Mouse (Mus musculus) adrenal gland, adult 2 months (tissue): ENCODE results near the gene Cers2. TPM values are rescaled to one million over a fixed set of nuclear protein-coding genes. Genes with fewer than 3 reads are reported as not detected.

Source experiments
- polyA plus RNA-seq: library from polyadenylated mRNA; depleted of rRNA; stranded (reverse); fragments of >200 nt; gene quantifications from 2 replicates; pipeline ENCODE4 v1.2.3, GENCODE M21; 2012; rRNA removed
- total RNA-seq, 2 experiments: library from RNA; stranded (reverse); gene quantifications; 2 replicates each; pipeline ENCODE4 v1.2.3; 2021

Cers2 gene
- total and polyA plus RNA-seq, 3 experiments, result 99.1 to 263 (median 224) TPM

Other genes with a start within 250 kb of the Cers2 start
- gene Pip5k1a, start 207.9 kb upstream of the Cers2 start, total RNA-seq, result 10 to 100 TPM; 40.8 to 49.9 TPM
- gene Pip5k1a, start 207.9 kb upstream of the Cers2 start, polyA plus RNA-seq, result 16.4 and 18.7 TPM in 2 replicates
- 10 to 100 TPM; 52.4 to 64.0 TPM for gene Vps72, start 203.8 kb upstream of the Cers2 start, total RNA-seq
- gene Vps72, start 203.8 kb upstream of the Cers2 start, polyA plus RNA-seq, result 82.4 and 83.0 TPM in 2 replicates
- gene Tmod4, start 190.3 kb upstream of the Cers2 start, total RNA-seq, result under 1 TPM; 0.48 to 0.52 TPM
- 0.17 and 0.30 TPM in 2 replicates for gene Tmod4, start 190.3 kb upstream of the Cers2 start, polyA plus RNA-seq
- 10 to 100 TPM; 33.4 to 37.0 TPM for gene Scnm1, start 180.8 kb upstream of the Cers2 start, total RNA-seq
- gene Scnm1, start 180.8 kb upstream of the Cers2 start, polyA plus RNA-seq, result 17.6 and 18.6 TPM in 2 replicates
- gene Lysmd1, start 180.7 kb upstream of the Cers2 start, total RNA-seq, result 1 to 10 TPM; 7.1 to 9.0 TPM
- gene Lysmd1, start 180.7 kb upstream of the Cers2 start, polyA plus RNA-seq, result 3.7 and 4.7 TPM in 2 replicates
- gene Tnfaip8l2, start 172.4 kb upstream of the Cers2 start, total RNA-seq, result 1 to 10 TPM; 2.0 to 2.2 TPM
- 3.7 and 4.9 TPM in 2 replicates for gene Tnfaip8l2, start 172.4 kb upstream of the Cers2 start, polyA plus RNA-seq
- 1 to 10 TPM; 2.6 to 3.8 TPM for gene Sema6c, start 154.3 kb upstream of the Cers2 start, total RNA-seq
- 8.6 and 12.4 TPM in 2 replicates for gene Sema6c, start 154.3 kb upstream of the Cers2 start, polyA plus RNA-seq
- gene Gabpb2, start 96.9 kb upstream of the Cers2 start, total RNA-seq, result 10 to 100 TPM; 19.0 to 21.1 TPM
- gene Gabpb2, start 96.9 kb upstream of the Cers2 start, polyA plus RNA-seq, result 4.0 and 4.5 TPM in 2 replicates
- 100 to 1,000 TPM in 1 of 2 experiments, 10 to 100 TPM in 1; 89.7 to 102 TPM for gene Cdc42se1, start 86.1 kb upstream of the Cers2 start, total RNA-seq
- gene Cdc42se1, start 86.1 kb upstream of the Cers2 start, polyA plus RNA-seq, result 46.1 and 53.0 TPM in 2 replicates
- gene Mllt11, start 82.6 kb upstream of the Cers2 start, total RNA-seq, result 1 to 10 TPM; 8.0 to 8.7 TPM
- 7.2 and 9.2 TPM in 2 replicates for gene Mllt11, start 82.6 kb upstream of the Cers2 start, polyA plus RNA-seq
- under 1 TPM in 1 of 2 experiments, not detected in 1; 0.21 TPM for gene Gm128, start 73.2 kb upstream of the Cers2 start, total RNA-seq
- 0.20 and 0.22 TPM in 2 replicates for gene Gm128, start 73.2 kb upstream of the Cers2 start, polyA plus RNA-seq
- not detected for gene Bnipl, start 63.6 kb upstream of the Cers2 start, total RNA-seq
- gene Bnipl, start 63.6 kb upstream of the Cers2 start, polyA plus RNA-seq, result not detected in 2 replicates
- 100 to 1,000 TPM; 131 to 139 TPM for gene Mindy1, start 33.4 kb upstream of the Cers2 start, total RNA-seq
- 209 and 296 TPM in 2 replicates for gene Mindy1, start 33.4 kb upstream of the Cers2 start, polyA plus RNA-seq
- 10 to 100 TPM; 26.3 to 31.1 TPM for gene Prune1, start 32.7 kb upstream of the Cers2 start, total RNA-seq
- 14.1 and 15.4 TPM in 2 replicates for gene Prune1, start 32.7 kb upstream of the Cers2 start, polyA plus RNA-seq
- 1 to 10 TPM; 1.2 to 2.5 TPM for gene Anxa9, start 7.6 kb upstream of the Cers2 start, total RNA-seq
- 0.88 and 1.3 TPM in 2 replicates for gene Anxa9, start 7.6 kb upstream of the Cers2 start, polyA plus RNA-seq
- 10 to 100 TPM; 20.7 to 21.7 TPM for gene Setdb1, start 42.4 kb downstream of the Cers2 start, total RNA-seq
- 6.9 and 7.6 TPM in 2 replicates for gene Setdb1, start 42.4 kb downstream of the Cers2 start, polyA plus RNA-seq
- gene 4930558C23Rik, start 88.0 kb downstream of the Cers2 start, total RNA-seq, result not detected
- not detected in 2 replicates for gene 4930558C23Rik, start 88.0 kb downstream of the Cers2 start, polyA plus RNA-seq
- gene Arnt, start 119.6 kb downstream of the Cers2 start, total RNA-seq, result 10 to 100 TPM; 52.6 to 63.4 TPM
- gene Arnt, start 119.6 kb downstream of the Cers2 start, polyA plus RNA-seq, result 49.3 and 53.9 TPM in 2 replicates
- 1 to 10 TPM; 4.4 to 5.0 TPM for gene Ctsk, start 184.5 kb downstream of the Cers2 start, total RNA-seq
- 0.48 and 0.86 TPM in 2 replicates for gene Ctsk, start 184.5 kb downstream of the Cers2 start, polyA plus RNA-seq
- 10 to 100 TPM; 51.8 to 57.1 TPM for gene Ctss, start 212.0 kb downstream of the Cers2 start, total RNA-seq
- 5.5 and 8.0 TPM in 2 replicates for gene Ctss, start 212.0 kb downstream of the Cers2 start, polyA plus RNA-seq
- not detected for gene Hormad1, start 244.9 kb downstream of the Cers2 start, total RNA-seq
- not detected in 2 replicates for gene Hormad1, start 244.9 kb downstream of the Cers2 start, polyA plus RNA-seq